Mouse (Mus musculus): ENCODE results near the gene Pnpla8. TPM values are rescaled to one million over a fixed set of nuclear protein-coding genes. Genes with fewer than 3 reads are reported as not detected.

The Pnpla8 gene
- total RNA-seq (2023): 52.6 to 73.5 TPM (median 68.6 TPM) in 4 replicates

DNA sequence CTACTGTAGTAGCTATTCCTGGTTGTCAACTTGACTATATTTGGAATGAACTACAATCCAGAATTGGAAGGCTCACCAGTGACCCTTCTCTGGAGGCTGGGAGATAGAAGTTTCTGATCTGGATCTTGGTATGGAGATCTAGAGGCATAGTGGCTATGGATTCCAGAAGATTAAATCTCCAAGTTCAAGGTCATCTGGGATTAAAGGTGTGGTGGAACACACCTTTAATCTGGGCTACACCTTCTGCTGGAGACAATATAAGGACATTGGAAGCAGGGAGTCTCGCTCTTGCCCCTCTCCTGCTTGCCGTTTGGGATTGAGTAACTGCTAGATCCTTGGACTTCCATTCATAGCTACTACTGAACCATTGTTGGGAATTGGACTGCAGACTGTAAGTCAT, at the start of gene Pnpla8:
Pnpla8 (plus strand) TSS at position 301 of the 400 bp plus-strand sequence.

DNA sequence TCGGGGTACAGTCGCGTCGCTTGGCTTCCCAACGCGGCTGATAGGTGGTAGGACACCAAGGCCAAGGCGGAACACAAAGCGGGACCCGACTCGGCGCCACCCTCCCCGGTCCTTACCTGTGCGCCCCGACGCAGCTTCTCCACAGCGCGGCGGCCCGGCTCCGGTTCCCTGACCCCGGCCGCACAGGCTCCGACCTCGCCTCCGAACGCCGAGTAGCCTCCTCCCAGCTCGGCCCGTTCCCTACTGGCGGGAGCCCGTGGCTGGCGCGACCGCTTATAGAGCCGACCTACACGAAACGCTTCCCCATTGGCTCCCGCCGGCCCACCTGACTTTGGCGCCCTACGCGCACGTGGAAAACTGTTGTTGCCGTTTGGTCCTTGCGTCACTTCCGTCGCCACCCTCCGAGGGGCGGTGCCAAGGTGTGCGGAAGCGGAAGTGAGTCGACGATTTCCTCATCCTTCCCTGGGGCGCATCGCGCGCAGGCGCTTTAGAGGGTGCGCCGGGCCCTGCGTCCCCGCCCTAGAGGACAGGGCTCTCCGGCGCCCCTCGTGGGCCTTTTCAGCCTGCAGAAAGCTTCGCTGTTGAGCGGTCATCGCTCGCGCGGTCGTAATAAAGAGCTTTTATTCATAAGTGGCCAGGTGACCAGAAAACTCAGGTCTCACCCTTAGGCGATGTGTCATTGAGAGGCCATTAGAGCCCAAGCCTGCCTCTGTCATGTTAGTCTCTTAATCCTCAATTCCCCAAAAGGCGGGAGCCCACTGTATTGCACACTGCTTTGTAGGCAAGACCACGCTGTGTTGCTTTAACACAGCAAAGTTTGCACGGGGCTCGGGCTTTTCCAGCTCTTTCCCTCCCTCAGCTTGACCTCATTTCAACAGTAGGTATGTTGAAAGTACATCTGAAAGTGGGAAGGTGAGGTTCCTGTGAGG, 11.1 kb upstream of the Pnpla8 start, which contains the start of gene Dnajb9:
Dnajb9 (minus strand) TSS at position 503 of the 929 bp plus-strand sequence.

DNA sequence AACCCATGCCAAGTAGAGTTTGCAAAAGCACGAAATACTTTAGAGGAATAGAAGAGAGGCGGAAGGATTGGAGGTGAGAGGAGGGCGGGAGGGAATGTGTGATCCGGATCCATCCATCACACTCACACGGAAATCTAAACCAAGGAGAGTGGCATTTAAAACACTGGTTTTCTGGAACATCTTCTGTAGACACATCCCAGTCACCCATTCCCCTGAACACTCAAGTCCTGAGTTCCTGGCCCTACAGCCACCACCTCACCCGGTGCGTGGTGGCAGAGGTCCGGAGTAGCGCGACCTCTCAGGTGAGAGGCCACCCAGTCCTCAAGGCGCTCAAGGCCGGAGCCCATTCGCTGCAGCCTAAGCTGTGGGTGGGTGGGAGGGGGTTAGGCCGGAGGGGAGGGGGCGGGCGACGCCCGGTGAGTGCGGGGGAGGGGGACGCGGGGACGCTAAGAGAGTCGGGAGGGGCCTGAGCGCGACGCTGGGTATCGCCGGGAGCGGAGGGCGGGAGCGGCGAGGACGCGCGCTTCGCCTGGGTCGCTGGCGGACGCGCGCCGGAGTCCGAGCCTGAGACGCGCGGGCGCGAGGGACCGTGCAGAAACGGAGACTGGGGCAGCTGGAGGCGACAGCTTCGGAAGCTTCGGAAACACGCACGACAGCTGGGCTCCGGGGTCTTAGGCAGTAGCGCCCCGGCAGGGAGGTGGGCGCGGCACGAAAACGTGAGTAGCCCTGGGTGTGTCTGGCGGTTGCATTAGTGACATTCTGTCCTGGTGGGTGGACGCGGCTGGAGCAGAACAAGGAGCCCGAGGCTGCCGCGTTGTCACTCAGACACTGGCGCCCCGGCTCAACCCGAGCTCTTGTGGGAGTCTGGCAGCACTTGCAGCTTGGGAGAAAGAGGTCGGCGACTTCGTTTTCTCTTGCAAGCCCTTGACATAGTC, 107.5 kb downstream of the Pnpla8 start, which contains the start of gene Nrcam:
Nrcam (plus strand) TSS at position 505 of the 935 bp plus-strand sequence.

Other genes with a start within 250 kb of the Pnpla8 start
- 272 to 279 TPM (median 278 TPM) in 4 replicates for gene Dnajb9, start 11.0 kb upstream of the Pnpla8 start, total RNA-seq (2023)
- gene Nrcam, start 107.5 kb downstream of the Pnpla8 start, total RNA-seq (2023): not detected in 4 replicates

Measured in B cell, adult 62 days (primary cell).